Mouse (Mus musculus): ENCODE measurements around the gene Faap24.

The Faap24 gene

GRCm38 (mm10) chr7:35396542-35397168 lies at the start of gene Faap24, which contains the start of gene Cep89:
Gene Faap24, minus strand, starts transcription at chr7:35396836.
Gene Cep89, plus strand, starts transcription at chr7:35397035.
- DNase-seq = peak; percentile 86

- DNase-seq = no peak
These were observed 38.6 kb upstream of the Faap24 start for GRCm38 (mm10) chr7:35435266-35435665.

DNA sequence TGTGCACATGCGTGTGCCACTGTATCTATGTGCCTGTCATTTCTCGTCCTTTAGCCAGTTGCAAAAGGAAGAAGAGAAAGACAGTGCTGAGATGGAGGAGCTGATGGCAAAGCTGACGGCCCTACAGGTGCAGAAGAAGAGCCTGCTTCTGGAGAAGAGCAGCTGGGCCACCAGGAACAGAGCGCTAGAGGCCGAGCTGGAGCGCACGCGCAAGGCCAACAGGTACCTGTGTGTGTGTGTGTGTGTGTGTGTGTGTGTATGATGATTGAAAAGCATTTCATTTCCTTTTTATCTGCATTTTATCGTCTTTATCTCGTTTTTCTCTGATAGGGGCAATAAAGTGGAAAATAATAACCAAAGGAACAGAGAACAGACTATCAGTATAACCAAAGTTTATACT lies 31.5 kb upstream of the Faap24 start:
- no peak for DNase-seq

- no peak for DNase-seq
These were observed 26.4 kb upstream of the Faap24 start for GRCm38 (mm10) chr7:35423071-35423470.

GRCm38 (mm10) chr7:35416654-35416948 lies 20.0 kb upstream of the Faap24 start:
- peak; percentile 52 for DNase-seq

- DNase-seq = peak; percentile 44
These were observed 19.4 kb upstream of the Faap24 start for GRCm38 (mm10) chr7:35415801-35416653.

DNA sequence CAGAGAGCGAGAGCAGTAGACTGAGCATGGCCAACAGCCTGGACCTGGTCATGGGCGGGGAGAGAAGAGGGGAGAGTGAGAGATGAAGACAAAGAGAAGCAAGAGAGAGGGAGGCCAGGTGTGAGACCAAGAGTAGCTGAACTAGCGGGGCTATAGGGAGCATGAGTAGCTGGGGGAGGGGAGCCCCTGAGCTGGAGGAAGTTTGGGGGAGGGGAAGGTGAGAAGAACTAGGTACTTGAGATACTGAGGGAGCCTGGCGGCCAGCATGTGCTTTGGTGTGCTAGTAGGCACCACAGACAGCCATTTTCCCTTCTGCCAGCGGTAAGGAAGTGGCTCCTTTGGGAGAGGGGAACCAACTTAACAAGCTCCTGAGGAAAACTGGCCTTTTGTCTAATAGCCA lies 18.6 kb upstream of the Faap24 start:
- peak; percentile 81 for DNase-seq

DNA sequence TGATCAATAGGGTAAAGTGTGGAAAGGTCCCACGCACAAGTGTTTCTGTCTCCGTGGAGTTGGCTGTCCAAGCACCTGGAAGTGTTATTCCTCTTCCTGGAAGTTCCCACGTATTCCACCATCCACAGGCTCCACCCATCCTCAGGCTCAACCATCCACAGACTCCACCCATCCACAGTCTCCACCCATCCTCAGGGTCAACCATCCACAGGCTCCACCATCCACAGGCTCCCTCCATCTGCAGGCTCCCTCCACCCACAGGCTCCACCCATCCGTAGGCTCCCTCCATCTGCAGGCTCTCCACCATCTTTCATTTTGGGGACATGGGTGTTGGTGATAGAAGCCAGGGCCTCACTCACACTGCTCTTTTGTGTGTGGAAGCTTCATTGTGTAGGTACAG lies 4.5 kb upstream of the Faap24 start:
- DNase-seq = no peak

GRCm38 (mm10) chr7:35395734-35396456 lies 741 bp downstream of the Faap24 start:
- peak; percentile 28 for DNase-seq

- peak; percentile 52 for DNase-seq
These were observed 3.7 kb downstream of the Faap24 start for GRCm38 (mm10) chr7:35392935-35393334.

DNA sequence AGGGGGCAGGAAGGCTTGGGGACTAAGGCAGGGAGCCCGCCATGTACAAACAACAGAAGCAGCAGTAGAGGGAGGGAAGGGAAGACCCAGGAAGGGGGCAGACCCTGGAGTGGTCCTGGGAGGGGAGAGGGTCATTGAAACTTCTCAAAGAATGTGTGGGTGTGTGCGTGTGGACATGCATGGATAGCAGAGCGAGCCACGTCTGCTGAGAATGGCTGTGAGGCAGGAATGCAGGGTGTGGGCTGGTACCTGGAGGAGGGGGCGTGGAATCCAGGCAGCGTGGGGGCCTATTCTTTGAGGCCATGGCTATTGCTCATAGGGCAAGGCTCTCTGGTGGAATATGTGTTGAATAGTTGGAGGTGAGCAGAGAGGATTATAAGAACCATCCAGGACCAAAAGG lies 7.9 kb downstream of the Faap24 start:
- no peak for DNase-seq

DNA sequence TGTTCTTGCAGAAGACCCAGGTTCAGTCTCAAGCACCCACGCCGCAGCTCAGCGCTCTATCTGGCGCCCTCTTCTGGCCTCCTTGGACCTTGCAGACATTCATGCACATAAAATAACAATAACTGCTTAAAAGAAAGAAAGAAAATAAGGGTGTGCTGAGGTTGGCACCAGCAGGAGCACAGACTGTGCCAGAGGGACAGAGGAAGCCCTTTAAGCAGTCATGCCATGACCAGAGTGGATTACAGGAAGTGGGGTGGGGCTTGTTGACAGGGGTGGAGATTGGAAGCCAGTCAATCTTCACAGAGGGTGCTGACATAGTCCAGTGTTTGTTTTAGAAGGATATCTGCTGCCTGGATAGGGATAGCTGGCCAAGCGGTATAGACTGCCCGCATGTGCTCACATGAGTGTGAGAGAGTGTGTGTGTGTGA lies 10.1 kb downstream of the Faap24 start:
- DNase-seq = peak; percentile 65

DNA sequence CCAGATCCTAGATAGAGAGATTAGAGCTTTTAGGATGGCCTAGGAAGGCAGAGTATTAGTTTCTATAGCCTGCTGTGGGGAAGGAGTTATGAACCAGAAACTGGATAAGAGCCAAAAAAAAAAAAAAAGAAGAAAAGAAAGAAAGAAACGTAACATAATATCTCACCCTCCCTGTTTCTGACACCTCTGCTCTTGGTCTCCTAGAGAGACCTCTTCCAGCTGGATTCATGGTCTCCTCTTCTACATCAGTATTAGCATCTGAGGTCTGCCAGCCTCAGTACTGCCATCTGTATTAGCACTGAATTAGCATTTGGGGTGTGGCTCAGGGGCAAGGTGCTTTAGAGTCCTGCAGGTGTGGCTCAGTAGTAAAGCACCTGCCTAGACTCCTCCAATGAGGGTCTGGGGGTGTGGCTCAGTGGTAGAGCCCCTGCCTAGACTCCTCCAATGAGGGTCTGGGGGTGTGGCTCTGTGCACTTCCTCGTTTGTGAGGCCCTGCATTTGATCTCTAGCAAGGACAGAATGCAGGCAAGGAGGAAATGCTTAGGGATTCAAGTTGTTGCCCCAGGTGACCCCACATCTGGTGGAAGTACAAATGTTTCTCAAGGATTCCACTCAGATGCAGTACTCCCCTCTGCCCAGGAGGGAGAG lies 13.8 kb downstream of the Faap24 start:
- no peak for DNase-seq

- DNase-seq = peak; percentile 26
These were observed 14.8 kb downstream of the Faap24 start for GRCm38 (mm10) chr7:35381861-35382260.

DNA sequence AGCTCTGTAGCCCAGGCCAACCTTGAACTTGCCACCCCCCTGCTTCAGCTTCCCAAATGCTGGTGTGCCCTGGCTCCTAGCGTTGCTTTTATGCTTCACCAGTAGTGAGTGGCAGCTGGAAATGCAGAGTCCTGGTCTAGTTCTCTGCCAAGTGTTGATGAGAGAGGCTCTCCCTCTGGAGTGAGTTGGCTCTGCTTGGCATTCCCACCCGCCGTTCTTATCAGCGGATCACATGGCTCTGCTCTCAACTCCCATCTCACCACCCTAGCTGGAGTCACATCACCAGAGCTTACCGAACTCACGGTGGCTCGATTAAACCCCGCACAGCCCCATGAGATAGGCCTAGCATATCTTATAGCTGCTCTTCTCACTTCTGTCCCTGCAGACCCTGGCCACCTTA lies 16.3 kb downstream of the Faap24 start:
- DNase-seq = no peak

- no peak for DNase-seq
These were observed 17.0 kb downstream of the Faap24 start for GRCm38 (mm10) chr7:35379492-35380119.

DNA sequence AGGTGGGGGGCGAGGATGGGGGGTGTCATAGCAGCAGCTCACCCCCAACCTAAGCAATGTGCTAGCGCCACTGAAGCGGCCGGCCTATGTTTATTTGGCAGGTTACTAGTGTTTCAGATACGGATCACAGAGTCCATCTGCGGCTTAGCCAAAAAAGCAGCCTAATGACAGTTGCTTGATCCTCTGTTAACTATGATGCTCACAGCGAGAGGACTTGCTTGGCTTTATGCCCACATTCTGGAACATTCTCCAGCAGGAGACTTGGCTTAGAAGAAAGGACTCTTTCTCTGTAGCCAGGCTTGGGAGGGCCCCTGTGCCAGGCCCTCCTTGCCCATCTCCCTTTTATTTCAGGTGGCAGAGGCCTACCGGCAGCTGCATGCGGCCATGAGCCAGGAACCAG lies 20.0 kb downstream of the Faap24 start:
- no peak for DNase-seq

DNA sequence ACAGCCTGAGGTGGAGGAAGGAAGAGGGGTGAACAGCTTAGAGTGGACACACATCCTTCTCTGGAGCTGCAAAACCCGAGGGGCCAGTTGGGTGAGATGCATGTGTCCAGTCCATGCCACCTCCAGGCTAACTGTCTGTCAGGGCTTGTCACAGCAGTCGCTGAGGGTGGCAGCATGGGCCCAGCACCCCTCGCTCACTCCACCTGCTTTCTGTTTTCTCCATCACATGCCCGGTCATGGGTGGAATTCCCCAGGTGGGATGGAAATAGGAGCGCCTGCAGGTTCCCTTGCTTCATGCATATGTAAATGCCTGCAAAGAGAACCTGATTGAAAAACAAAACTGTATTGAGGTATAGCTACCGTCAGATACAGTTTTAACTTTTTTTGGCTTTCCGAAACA lies 22.4 kb downstream of the Faap24 start:
- DNase-seq = no peak

- DNase-seq = no peak
These were observed 23.3 kb downstream of the Faap24 start for GRCm38 (mm10) chr7:35373146-35373989.

DNA sequence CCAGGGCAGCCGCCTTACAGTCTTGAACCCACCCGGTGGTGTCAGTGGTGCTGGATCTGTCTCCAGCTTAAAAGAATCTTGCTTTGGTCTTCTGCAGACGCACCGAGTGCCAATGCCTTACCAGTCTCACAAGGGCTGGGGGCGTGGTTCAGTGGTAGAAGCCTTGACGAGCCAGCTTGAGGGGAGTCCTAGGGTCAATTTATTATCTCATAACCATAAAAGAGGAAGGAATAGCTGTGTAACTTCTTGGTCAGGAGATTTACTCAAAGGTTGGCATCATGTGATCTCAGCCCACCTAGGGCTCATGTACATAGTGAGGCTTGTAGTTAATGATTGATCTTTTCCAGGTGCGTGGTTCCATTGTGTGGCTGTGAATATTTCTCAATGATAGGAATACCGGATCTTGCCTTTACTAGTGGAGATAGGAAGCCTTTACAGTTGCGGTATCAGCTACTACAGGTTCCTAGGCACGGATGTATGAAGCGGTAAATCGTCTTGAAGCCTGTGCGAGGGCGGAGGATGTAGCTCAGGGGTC lies 24.1 kb downstream of the Faap24 start:
- DNase-seq = no peak

DNA sequence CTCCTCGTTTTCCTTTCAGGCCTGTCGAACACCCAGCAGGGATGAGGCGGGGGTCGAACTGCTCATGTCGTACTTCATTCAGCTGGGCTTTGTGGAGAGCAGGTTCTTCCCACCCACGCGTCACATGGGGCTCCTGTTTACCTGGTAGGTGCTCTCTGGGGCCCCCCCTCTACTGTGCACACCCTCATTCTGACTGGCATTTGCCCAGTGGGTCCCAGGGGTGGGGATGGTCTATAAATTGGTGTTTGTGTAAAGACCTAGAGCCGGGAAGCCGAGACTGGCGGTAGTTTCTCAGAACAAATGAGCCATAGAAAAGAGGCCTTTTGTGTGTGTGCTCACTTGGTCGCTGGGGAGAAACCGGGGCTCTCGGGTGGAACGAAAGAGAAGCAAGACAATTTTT lies 25.5 kb downstream of the Faap24 start:
- no peak for DNase-seq
